Mouse (Mus musculus) heart, embryonic 12.5 days (tissue): ENCODE measurements around the gene Mical3. TPM values are rescaled to one million over a fixed set of nuclear protein-coding genes. Genes with fewer than 3 reads are reported as not detected.

Experiments
- ATAC-seq: fragments of 200-750 bp; cut with Nextera tagmentation; 2 replicates; pipeline ENCODE4 v1.8.0; 2017; ENCODE audit warnings: moderate TSS enrichment, moderate library complexity; ENCODE audit not compliant: insufficient number of reproducible peaks, low FRiP score
- H3K27ac ChIP-seq: fragments of 300-500 bp; sonication (generic); 2 replicates; pipeline ENCODE4 v1.5.1; 2016; ENCODE audit warnings: mild to moderate bottlenecking, moderate library complexity; ENCODE audit not compliant: poor library complexity, severe bottlenecking
- H3K27me3 ChIP-seq: fragments of 300-500 bp; sonication (generic); replicated peaks from 2 replicates; pipeline ENCODE4 v1.6.1; 2016; ENCODE audit warnings: mild to moderate bottlenecking, moderate library complexity
- H3K36me3 ChIP-seq: fragments of 300-500 bp; sonication (generic); 2 replicates; pipeline ENCODE4 v1.6.1; 2016; ENCODE audit warnings: mild to moderate bottlenecking, moderate library complexity
- H3K4me1 ChIP-seq: fragments of 300-500 bp; sonication (generic); replicated peaks from 2 replicates; pipeline ENCODE4 v1.6.1; 2016; ENCODE audit warnings: mild to moderate bottlenecking
- H3K4me2 ChIP-seq: fragments of 300-500 bp; sonication (generic); 2 replicates; pipeline ENCODE4 v1.6.1; 2016; ENCODE audit warnings: mild to moderate bottlenecking, moderate library complexity
- H3K4me3 ChIP-seq: fragments of 300-500 bp; sonication (generic); 2 replicates; pipeline ENCODE4 v1.5.1; 2016; ENCODE audit warnings: mild to moderate bottlenecking
- H3K9ac ChIP-seq: fragments of 300-500 bp; sonication (generic); 2 replicates; pipeline ENCODE4 v1.6.1; 2016; ENCODE audit warnings: mild to moderate bottlenecking, moderate library complexity
- H3K9me3 ChIP-seq: fragments of 300-500 bp; sonication (generic); replicated peaks from 2 replicates; pipeline ENCODE4 v1.6.1; 2016; ENCODE audit warnings: mild to moderate bottlenecking, moderate library complexity
- WGBS: fragments of 180-500 bp; shearing (Covaris S2); methylation state at CpG from one replicate; pipeline ENCODE4 v1.1.7; 2016; 5-methylcytosine and 5-hydroxymethylcytosine counted together
- polyA plus RNA-seq: library from polyadenylated mRNA; unstranded; fragments of >200 nt; fragmentation: Nextera tagmentation; extraction: Ambion mirVana; gene quantifications from 2 replicates; pipeline ENCODE4 v1.2.1, GENCODE M21; 2016

Gene Mical3
- polyA plus RNA-seq, 1 experiment from 2014 or later = 37.4 TPM

DNA sequence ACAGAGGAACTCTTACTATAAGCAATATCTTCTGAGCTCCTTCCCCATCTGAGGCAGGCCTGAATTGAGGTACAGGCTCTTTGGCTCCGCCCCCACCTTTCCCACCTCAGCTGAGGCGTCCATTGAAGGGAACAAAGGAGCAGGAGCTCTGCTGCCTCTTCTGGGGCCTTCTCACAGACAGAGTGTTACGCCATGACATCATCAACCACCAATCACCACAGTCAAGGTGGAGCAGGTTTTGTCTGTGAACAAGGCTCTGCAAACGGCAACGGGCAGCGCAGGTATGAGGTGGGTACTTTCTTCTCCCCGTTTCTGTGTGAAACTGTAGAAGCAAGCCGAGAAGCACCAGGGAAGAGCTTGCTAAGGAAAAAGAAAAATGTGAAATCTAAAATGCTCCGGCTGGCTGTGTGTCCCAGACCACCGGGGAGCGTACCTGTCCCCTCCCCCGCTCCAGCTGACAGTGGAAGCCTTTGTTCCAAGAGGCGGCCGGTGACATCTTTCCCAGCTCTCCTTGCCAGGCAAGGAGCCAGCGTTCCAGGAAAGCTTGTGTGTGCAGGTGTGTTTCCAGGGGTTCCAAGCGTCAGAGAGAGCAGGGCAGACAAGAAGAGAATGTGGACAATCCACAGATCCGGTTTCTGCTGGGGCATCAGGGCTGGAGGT is 66.3 kb downstream of the Mical3 start:
- no peaks in the 10 kb centered on the region for H3K27me3 ChIP-seq
- peak overlapping the region; percentile 41 for H3K4me2 ChIP-seq
- H3K9ac ChIP-seq = peak overlapping the region; percentile 49
- H3K36me3 ChIP-seq = no peaks in the 10 kb centered on the region
- 43% methylated on average over 17 of the region's 17 CpGs for whole genome bisulfite sequencing
- H3K9me3 ChIP-seq = no peaks in the 10 kb centered on the region
- H3K4me1 ChIP-seq = peaks cover 71% of the 10 kb centered on the region
- H3K27ac ChIP-seq = peak overlapping the region; percentile 56
- ATAC-seq = no peak
- H3K4me3 ChIP-seq = no peak overlapping the region

DNA sequence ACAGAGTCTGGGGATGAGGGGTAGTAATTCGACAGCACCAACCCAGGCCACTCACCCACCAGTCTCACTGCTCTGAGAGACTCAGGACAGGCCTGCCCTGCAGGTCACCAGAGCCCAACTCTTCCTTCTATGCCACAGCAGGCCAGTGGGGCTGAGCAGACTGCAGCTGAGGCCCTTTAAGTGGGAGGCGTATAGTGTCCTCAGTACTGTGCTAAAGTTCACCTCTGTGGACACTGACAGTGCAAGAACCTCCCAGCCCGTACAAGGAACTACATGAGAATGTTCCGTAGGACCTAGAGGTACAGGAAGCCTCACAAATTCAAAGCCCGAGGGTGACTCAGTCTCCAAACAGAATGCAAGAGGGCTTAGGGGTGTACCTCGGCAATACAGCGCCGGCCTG is 67.0 kb downstream of the Mical3 start:
- H3K9ac ChIP-seq = peak overlapping the region; percentile 47
- H3K27me3 ChIP-seq = no peaks in the 10 kb centered on the region
- H3K4me2 ChIP-seq = no peak overlapping the region
- no peak for ATAC-seq
- no peaks in the 10 kb centered on the region for H3K9me3 ChIP-seq
- WGBS = 73% methylated on average over 8 of the region's 8 CpGs
- H3K36me3 ChIP-seq = no peaks in the 10 kb centered on the region
- no peak overlapping the region for H3K4me3 ChIP-seq
- H3K27ac ChIP-seq = peak overlapping the region; percentile 56
- peaks cover 64% of the 10 kb centered on the region for H3K4me1 ChIP-seq

DNA sequence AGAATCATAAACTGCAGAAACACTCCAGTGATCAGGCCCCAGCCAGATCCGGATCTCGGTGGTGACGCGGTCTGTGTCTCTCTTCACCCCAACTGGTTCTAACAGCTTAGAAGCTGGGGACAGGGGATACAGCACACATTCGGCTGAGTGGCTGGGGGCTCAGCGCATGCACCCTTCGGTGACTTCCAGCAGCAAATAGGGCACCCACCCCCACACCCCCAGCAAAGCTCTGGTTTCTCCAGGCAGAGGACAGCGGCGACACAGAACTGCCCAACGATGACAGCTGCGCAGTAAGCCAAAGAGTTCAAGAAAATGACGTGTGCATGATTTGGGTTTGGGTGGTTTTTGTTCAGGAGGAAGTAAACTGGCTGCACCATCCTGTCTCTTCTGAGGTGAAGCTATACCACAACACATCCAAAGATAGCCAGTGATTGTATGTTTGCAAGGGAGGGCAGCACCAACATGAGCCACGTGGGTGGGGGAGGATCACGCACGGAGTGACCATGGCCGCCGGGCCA is 67.8 kb downstream of the Mical3 start:
- 88% methylated on average over 17 of the region's 17 CpGs for WGBS
- Histone ChIP-seq H3K4me3 (no peak overlapping the region), H3K27ac (no peak overlapping the region), H3K4me2 (no peak overlapping the region), H3K9ac (no peak overlapping the region), H3K27me3 (no peaks in the 10 kb centered on the region), H3K36me3 (no peaks in the 10 kb centered on the region), H3K9me3 (no peaks in the 10 kb centered on the region), H3K4me1 (peaks cover 57% of the 10 kb centered on the region)
- no peak for ATAC-seq

DNA sequence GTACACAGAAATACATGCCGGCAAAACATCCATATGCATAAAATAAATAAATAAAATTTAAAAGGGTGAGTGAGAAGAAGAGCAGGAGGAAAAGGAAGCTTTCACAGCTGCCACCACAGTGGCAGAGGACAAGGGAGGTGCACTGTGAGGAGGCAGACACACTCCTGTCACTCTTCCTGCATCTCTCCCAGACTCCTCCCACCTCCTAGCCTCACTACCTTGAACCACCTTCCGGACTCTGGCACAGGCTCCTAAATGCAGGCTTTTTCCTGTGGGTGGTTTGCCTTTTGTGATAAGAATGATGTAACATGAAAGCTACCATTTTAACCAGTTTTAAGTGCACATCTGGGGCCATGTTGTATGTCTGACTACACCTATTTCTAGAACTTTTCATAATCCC is 72.8 kb downstream of the Mical3 start:
- Histone ChIP-seq H3K27me3 (no peaks in the 10 kb centered on the region), H3K9me3 (no peaks in the 10 kb centered on the region), H3K27ac (no peak overlapping the region), H3K36me3 (no peaks in the 10 kb centered on the region), H3K9ac (no peak overlapping the region), H3K4me2 (no peak overlapping the region), H3K4me3 (no peak overlapping the region), H3K4me1 (peaks cover 57% of the 10 kb centered on the region)
- 80% methylated on average over 2 of the region's 2 CpGs for WGBS
- ATAC-seq = no peak

DNA sequence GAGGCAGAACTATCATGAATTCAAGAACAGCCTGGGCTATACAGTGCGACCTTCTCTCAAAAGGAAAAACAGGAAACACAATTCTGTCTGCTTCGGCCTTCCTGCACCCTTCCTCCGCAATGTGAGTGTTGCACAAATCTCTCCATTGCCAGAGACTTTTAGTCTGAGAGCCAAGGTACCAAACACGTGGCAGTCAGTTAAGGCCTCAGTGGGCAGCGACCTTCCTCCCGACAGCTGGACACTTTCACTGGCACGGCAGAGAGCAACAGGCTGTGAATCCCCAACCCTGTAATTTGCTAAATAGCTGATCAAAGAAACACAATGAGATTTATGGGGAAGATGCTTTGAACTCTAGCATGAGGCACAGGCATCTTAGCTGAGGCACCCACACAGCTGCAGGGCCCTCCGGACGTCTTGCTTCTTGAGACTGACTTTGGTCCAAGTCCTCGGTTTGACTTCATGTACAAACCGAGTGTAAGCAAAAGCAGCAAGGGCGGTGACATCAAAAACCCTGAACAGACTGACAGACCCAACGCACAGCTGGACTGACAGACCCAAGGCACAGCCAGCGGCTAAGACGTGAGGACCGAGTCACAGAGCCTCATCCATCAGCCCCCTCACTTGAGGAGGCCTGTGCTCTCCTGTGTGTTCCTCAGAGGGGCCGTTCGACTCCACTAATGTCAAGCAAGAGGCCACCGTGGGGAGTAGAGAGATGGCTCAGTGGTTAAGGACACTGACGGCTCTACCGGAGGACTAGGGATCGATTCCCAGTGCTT is 73.4 kb downstream of the Mical3 start:
- H3K27ac ChIP-seq = no peak overlapping the region
- no peak overlapping the region for H3K9ac ChIP-seq
- H3K4me3 ChIP-seq = no peak overlapping the region
- 78% methylated on average over 22 of the region's 22 CpGs for WGBS
- H3K27me3 ChIP-seq = no peaks in the 10 kb centered on the region
- no peak for ATAC-seq
- no peaks in the 10 kb centered on the region for H3K36me3 ChIP-seq
- H3K4me2 ChIP-seq = no peak overlapping the region
- no peaks in the 10 kb centered on the region for H3K9me3 ChIP-seq
- H3K4me1 ChIP-seq = peaks cover 57% of the 10 kb centered on the region

DNA sequence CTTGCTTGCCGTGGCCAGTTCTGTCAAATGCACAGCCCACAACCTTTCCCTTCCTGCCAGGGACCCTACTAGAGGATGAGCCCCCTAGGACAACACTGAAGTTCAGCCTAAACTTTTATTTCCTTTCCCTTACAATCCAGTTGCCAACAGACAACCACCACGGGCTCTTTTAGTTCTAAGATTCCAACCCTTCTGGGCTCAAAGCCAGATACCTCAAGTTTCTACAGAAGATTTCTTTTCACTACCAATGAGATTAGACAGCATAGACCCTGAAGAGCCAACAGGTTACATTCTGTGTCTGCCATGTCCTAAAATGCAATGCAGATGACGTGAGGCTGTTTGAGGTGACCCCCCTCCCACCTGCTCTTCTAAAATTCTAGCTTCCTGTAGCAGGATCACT is 75.3 kb downstream of the Mical3 start:
- peaks cover 74% of the 10 kb centered on the region for H3K4me1 ChIP-seq

DNA sequence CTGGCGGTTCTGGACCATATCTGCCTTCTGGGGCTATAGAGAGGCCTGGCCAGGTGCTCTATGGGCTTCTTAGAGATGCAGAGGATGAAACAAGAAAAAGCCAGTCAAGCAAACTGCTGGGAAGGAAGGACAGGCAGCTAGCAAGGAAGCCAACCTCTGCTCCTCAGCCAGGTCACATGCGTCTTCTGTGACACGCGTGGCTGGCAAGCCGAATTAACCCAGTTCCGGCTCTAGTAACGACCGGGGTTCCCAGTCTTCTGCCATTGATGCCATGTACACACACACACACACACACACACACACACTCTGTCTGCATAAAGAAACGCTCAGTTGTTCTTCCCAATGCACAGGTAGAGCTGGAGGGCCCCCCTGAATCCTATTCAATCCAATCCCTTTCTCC is 75.9 kb downstream of the Mical3 start:
- no peak overlapping the region for H3K4me3 ChIP-seq
- WGBS = 94% methylated on average over 9 of the region's 9 CpGs
- no peak overlapping the region for H3K4me2 ChIP-seq
- peaks cover 80% of the 10 kb centered on the region for H3K4me1 ChIP-seq
- no peak for ATAC-seq
- no peaks in the 10 kb centered on the region for H3K27me3 ChIP-seq
- peak overlapping the region; percentile 89 for H3K27ac ChIP-seq
- no peaks in the 10 kb centered on the region for H3K36me3 ChIP-seq
- peak overlapping the region; percentile 17; the same call in 1 of the 2 replicates for H3K9ac ChIP-seq
- H3K9me3 ChIP-seq = no peaks in the 10 kb centered on the region

More for the DNA sequence above, 75.3 kb downstream of the Mical3 start:
- H3K9me3 ChIP-seq = no peaks in the 10 kb centered on the region
- no peaks in the 10 kb centered on the region for H3K36me3 ChIP-seq
- H3K27ac ChIP-seq = peak overlapping the region; percentile 52
- H3K27me3 ChIP-seq = no peaks in the 10 kb centered on the region
- no peak overlapping the region for H3K4me2 ChIP-seq
- ATAC-seq = no peak
- no peak overlapping the region for H3K9ac ChIP-seq
- WGBS = 38% methylated on average over 3 of the region's 3 CpGs
- no peak overlapping the region for H3K4me3 ChIP-seq

DNA sequence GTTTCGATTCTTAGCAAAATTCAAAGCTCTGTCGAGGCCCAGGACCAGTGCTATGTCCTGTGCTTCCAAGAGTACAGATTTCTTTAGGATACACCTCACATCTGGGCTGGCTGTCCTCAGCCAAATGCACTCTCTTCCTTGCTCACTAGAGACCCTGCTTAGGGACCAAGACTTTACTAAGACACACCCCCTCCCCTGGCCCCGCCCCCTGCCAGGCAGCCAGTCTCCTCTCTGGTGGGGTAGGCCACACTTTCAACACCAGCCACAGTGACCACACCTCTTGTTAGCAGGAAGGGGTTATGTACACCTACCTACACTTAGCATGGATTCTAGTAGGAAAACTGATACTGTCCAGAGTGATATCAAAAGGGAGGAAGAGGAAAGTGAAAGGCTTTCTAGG is 76.5 kb downstream of the Mical3 start:
- ATAC-seq = no peak
- Histone ChIP-seq H3K9me3 (no peaks in the 10 kb centered on the region), H3K4me2 (peak overlapping the region; percentile 13), H3K4me3 (no peak overlapping the region), H3K9ac (no peak overlapping the region; the same call in 1 of the 2 replicates), H3K4me1 (peaks cover 85% of the 10 kb centered on the region), H3K27ac (peak overlapping the region; percentile 89), H3K27me3 (no peaks in the 10 kb centered on the region), H3K36me3 (no peaks in the 10 kb centered on the region)
- 62% methylated on average over 3 of the region's 3 CpGs for WGBS

DNA sequence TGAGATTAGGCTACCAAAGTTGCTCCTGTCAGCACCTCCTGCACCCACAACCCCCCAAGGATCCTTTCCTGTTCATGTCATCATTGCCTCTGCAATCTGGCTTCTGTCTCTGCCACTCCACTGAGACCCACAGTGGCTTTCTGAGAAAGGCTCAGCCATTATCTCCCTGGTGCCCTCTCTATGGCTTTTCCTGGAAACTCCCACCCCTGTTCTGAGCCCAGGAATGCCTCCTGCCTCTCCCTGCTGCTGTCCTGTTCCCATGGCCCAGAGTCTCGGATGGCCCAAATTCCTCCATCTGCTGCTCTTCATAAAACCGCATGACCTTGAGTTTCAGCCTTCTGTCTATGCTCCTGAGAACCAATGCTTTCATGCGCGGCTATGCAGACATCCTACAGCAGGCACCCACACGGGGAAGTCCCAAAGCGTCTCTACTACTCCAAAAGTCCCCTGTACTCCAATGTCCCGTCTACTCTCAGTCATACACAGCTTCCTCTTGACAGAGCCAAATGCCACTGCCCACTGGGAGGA is 77.2 kb downstream of the Mical3 start:
- Histone ChIP-seq H3K4me3 (no peak overlapping the region), H3K27me3 (no peaks in the 10 kb centered on the region), H3K9ac (peak overlapping the region; percentile 33; the same call in 1 of the 2 replicates), H3K9me3 (no peaks in the 10 kb centered on the region), H3K36me3 (no peaks in the 10 kb centered on the region), H3K27ac (peak overlapping the region; percentile 89), H3K4me2 (peak overlapping the region; percentile 13), H3K4me1 (peaks cover 91% of the 10 kb centered on the region)
- ATAC-seq = peak; percentile 71
- 33% methylated on average over 7 of the region's 7 CpGs for WGBS

DNA sequence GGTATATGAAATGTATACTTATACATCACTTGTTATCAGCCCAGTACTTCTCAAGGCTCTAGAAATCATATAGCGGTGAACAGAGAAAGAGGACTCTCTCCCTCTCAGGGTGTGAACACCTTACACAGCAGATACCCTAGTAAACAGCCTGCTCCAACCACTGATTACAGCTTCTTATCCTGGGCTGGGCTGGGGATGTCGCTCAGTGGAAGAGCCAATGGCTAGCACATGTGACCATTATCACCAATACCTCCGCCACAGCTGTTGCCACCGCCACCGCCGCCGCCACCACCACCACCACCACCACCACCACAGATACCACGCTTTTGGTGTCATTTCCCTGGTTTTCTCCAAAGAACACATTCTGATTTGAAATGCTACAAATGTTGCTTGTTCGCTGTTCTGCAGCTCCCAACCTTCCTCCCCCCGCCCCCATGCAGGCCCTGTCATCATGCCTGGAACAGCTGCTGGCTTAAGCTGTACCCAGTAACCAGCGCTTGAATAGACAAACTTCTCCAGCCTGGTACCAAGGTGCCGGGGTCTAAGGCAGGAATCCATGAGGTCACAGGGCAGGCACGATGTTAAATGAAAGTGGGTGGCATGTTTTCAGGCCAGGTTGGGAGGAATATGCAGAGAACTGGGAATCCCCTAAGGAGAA is 78.7 kb downstream of the Mical3 start:
- Histone ChIP-seq H3K27ac (peak overlapping the region; percentile 89; the same call in 1 of the 2 replicates), H3K4me3 (no peak overlapping the region), H3K9ac (peak overlapping the region; percentile 30; the same call in 1 of the 2 replicates), H3K9me3 (no peaks in the 10 kb centered on the region), H3K36me3 (no peaks in the 10 kb centered on the region), H3K4me2 (no peak overlapping the region), H3K4me1 (peaks cover 93% of the 10 kb centered on the region), H3K27me3 (no peaks in the 10 kb centered on the region)
- 80% methylated on average over 13 of the region's 13 CpGs for WGBS
- ATAC-seq = peak; percentile 3; the same call in 1 of the 2 replicates

DNA sequence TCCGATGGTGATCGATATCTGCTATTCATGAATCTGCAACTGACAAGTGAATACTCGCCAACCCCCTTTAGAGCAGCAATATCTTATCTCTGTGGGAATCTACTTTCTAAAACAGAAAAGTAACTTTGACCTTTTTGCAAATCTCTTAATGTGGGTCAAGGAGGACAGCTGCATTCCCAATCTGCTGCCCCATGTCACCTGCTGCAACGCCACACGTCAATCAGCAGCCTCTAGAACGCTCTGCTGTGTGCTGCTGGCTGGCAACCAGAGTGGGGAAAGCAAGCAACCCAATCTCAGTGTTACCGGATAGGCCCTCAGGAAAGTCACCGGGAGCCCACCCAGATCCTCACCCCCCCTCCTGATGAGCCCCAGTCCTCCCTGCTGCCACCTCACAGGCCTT is 79.4 kb downstream of the Mical3 start:
- Histone ChIP-seq H3K27ac (peak overlapping the region; percentile 33), H3K36me3 (no peaks in the 10 kb centered on the region), H3K27me3 (no peaks in the 10 kb centered on the region), H3K9me3 (no peaks in the 10 kb centered on the region), H3K4me1 (peaks cover 92% of the 10 kb centered on the region), H3K4me2 (no peak overlapping the region), H3K4me3 (no peak overlapping the region), H3K9ac (peak overlapping the region; percentile 44; the same call in 1 of the 2 replicates)
- WGBS = 53% methylated on average over 8 of the region's 8 CpGs
- no peak for ATAC-seq
